Mouse (Mus musculus): ENCODE measurements at regions not wholly inside any gene's neighbourhood (a gene's known extent, or its start where the extent isn't known, plus 50 kb on each side); places are given as distances from the start of the nearest gene placed in this dataset.

DNA sequence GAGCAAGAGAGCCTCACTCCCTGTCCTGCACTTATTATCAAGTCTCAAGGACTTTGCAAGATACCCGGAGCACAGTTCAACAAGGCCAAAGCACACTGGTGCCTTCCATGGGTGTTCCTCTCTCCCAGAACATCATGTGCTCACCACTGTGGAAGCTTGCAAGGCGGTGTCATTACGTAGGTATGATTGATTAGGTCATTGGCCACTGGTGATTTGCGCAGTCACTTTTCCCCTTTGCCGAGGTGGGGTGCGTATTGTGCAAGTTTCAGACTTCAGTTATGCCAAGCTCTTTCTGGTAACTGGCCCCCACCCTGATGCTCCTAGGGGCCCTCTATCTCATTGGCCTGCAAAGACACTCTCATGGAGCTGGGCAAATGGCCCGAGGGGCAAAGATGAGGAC is 98.3 kb upstream of the Errfi1 start:
- Histone ChIP-seq H3K36me3 (replicated peaks) (no peaks in the 10 kb centered on the region), H3K9me3 (replicated peaks) (no peaks in the 10 kb centered on the region), H3K4me3 (ENCODE audit: low read depth, low read length) (no peak overlapping the region), H3K4me1 (ENCODE audit: insufficient read depth, low read depth, low read length) (no peaks in the 10 kb centered on the region), H3K27me3 (ENCODE audit: insufficient read depth, low read length) (peaks cover 18% of the 10 kb centered on the region)
- DNase-seq (ENCODE audit: low spot score) (no peak), ATAC-seq (ENCODE audit: extremely low read depth, insufficient number of reproducible peaks, low FRiP score, poor library complexity, severe bottlenecking) (no peak)
- TF ChIP-seq GATA1 (IDR thresholded peaks at IDR 0.05; ENCODE audit: borderline replicate concordance, low read length) (no peak), TAL1 (conservative IDR thresholded peaks at IDR 0.05; ENCODE audit: low read depth, low read length) (no peak), GATA2 (IDR thresholded peaks at IDR 0.05; ENCODE audit: borderline replicate concordance, low read depth, low read length) (no peak), POLR2AphosphoS5 (IDR thresholded peaks at IDR 0.05; ENCODE audit: insufficient replicate concordance, low read depth, low read length) (no peak), CTCF (IDR thresholded peaks at IDR 0.05; ENCODE audit: low read depth, low read length) (no peak)

DNA sequence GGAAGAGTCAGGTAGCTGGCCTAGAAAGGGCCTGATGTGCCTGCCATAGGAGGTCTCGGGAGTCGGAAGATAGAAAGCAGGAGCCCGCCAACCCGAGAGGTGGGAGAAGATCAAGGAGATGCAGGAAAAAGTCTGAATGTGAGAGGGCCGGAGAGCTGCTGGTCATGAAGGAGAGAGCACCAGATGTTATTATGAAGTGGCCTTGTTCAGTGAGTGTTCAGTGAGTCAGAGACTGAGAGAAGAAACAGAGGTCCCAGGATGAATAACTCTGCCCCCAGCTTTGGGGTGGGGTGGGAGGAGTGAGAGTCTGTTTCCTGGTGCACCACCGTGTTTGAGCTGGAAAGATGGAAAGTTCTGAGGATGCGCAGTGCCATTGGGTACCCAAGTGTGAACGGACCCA is 100.2 kb upstream of the Slc45a1 start:
- no peak for DNase-seq (ENCODE audit: low spot score)
- H3K4me1 ChIP-seq (ENCODE audit: insufficient read depth, low read depth, low read length): peaks cover 3% of the 10 kb centered on the region; the same call in 1 of the 2 replicates
- H3K9me3 ChIP-seq (replicated peaks): no peaks in the 10 kb centered on the region
- no peaks in the 10 kb centered on the region for H3K36me3 ChIP-seq (replicated peaks)
- H3K4me3 ChIP-seq (ENCODE audit: low read depth, low read length): no peak overlapping the region
- peaks cover 23% of the 10 kb centered on the region for H3K27me3 ChIP-seq (ENCODE audit: insufficient read depth, low read length)
- TF ChIP-seq TAL1 (conservative IDR thresholded peaks at IDR 0.05; ENCODE audit: low read depth, low read length) (no peak), GATA2 (IDR thresholded peaks at IDR 0.05; ENCODE audit: borderline replicate concordance, low read depth, low read length) (no peak), GATA1 (IDR thresholded peaks at IDR 0.05; ENCODE audit: borderline replicate concordance, low read length) (no peak), POLR2AphosphoS5 (IDR thresholded peaks at IDR 0.05; ENCODE audit: insufficient replicate concordance, low read depth, low read length) (no peak), CTCF (IDR thresholded peaks at IDR 0.05; ENCODE audit: low read depth, low read length) (no peak)
- no peak for ATAC-seq (ENCODE audit: extremely low read depth, insufficient number of reproducible peaks, low FRiP score, poor library complexity, severe bottlenecking)

DNA sequence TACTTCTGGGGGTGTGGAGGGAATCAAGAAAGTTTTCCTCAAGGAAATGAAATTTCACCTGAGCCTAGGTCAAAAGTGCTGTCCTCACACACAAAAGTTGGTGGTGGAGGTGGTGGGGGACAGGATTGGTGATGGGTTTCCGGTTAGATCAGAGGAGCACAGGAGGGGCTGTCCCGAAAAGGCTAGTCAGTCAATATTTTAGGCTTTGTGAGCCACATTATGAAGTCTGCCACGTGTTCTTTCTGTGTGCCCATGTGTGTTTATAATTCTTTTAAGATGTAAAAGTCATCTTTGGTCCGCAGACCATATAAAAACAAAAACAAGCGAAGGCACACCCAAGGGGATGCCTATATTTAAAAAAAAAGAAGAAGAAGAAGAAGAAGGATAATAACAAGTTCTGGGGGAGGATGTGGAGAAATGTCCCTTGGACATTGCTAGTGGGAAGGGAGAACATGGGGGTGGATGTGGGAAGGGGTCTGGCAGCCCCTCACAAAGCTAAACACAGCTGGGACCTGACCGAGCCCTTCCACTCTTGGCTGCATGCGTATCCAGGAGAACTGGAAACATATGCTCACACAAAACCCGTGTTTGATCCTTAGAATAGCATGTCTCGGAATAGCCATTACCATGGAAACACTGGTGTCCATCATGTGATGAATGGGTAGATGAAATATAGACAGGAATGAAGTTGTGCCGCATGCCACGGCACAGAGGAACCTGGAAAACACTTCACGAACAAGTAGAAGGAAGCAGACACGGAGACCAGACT is 98.7 kb upstream of the Slc45a1 start:
- Histone ChIP-seq H3K9me3 (replicated peaks) (no peaks in the 10 kb centered on the region), H3K4me1 (ENCODE audit: insufficient read depth, low read depth, low read length) (peaks cover 3% of the 10 kb centered on the region; the same call in 1 of the 2 replicates), H3K4me3 (ENCODE audit: low read depth, low read length) (no peak overlapping the region), H3K36me3 (replicated peaks) (no peaks in the 10 kb centered on the region), H3K27me3 (ENCODE audit: insufficient read depth, low read length) (peaks cover 19% of the 10 kb centered on the region)
- DNase-seq (ENCODE audit: low spot score) (no peak), ATAC-seq (ENCODE audit: extremely low read depth, insufficient number of reproducible peaks, low FRiP score, poor library complexity, severe bottlenecking) (no peak)
- no peak for TF ChIP-seq POLR2AphosphoS5 (IDR thresholded peaks at IDR 0.05; ENCODE audit: insufficient replicate concordance, low read depth, low read length)
- TF ChIP-seq GATA2 (IDR thresholded peaks at IDR 0.05; ENCODE audit: borderline replicate concordance, low read depth, low read length): no peak
- no peak for TF ChIP-seq GATA1 (IDR thresholded peaks at IDR 0.05; ENCODE audit: borderline replicate concordance, low read length)
- TF ChIP-seq CTCF (IDR thresholded peaks at IDR 0.05; ENCODE audit: low read depth, low read length): no peak
- TF ChIP-seq TAL1 (conservative IDR thresholded peaks at IDR 0.05; ENCODE audit: low read depth, low read length): no peak

DNA sequence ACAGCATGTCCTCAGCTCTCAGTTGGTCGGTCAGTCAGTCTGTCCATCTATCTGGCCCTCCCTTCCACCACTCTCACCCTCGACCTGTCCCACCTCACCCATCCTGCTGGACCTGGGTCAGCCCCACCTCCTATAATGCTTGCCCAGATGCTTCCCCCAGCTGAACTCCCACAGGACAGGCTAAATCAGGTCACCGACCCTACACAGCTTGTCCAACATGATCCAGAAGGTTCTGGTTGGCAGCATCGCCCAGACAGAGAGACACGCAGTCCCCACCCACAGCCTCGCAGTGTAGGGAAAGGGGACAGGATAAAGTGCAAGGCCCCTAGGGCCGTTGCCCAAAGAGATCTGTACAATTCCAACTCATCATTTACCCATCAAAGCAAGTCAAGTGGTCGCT is 97.1 kb upstream of the Slc45a1 start:
- TF ChIP-seq GATA2 (IDR thresholded peaks at IDR 0.05; ENCODE audit: borderline replicate concordance, low read depth, low read length): no peak
- TF ChIP-seq TAL1 (conservative IDR thresholded peaks at IDR 0.05; ENCODE audit: low read depth, low read length): no peak
- TF ChIP-seq CTCF (IDR thresholded peaks at IDR 0.05; ENCODE audit: low read depth, low read length): no peak
- TF ChIP-seq GATA1 (IDR thresholded peaks at IDR 0.05; ENCODE audit: borderline replicate concordance, low read length): no peak
- TF ChIP-seq POLR2AphosphoS5 (IDR thresholded peaks at IDR 0.05; ENCODE audit: insufficient replicate concordance, low read depth, low read length): no peak

DNA sequence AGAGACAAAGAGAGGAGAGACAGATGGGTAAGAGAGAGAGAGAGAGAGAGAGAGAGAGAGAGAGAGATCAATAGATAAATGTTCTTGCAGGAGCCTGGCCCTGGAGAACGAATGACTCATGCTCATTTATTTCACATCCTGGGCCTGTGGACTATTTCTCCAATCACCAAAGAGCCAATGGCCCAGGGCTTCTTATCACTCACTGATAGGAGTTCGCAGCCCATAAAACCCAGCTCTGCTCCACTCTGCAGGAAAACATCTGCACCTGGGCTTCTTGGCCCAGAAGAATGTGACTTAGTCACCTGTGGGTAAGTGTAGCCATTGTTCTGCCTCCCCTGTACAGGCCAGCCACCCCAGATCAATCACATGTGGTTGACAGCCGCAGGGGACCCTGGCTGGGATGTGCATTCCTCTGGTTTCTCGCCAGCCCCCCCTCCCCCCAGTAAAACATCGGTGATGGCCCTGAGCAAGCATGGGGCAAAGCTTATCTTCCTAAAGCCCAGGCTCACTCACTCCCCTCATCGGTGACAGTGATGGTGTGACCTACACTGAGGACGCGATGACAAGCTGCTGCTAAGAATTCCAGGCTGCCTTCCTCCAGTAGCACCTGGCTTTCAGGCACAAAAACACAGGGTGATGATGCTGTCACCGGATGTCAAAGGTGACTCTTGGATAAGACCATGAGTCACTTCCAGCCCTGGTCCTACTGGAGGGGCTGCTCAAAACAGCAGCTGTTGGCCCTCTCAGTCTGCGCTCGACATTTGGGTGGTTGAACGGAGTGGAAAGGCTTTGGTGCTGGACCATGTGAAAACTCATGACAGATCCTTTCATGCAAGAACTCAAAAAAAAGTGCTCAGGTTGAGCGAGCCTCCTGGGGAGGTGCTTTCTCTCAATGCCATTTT is 96.4 kb upstream of the Slc45a1 start:
- peaks cover 3% of the 10 kb centered on the region; the same call in 1 of the 2 replicates for H3K4me1 ChIP-seq (ENCODE audit: insufficient read depth, low read depth, low read length)

More for the DNA sequence above, 97.1 kb upstream of the Slc45a1 start:
- no peaks in the 10 kb centered on the region for H3K9me3 ChIP-seq (replicated peaks)
- ATAC-seq (ENCODE audit: extremely low read depth, insufficient number of reproducible peaks, low FRiP score, poor library complexity, severe bottlenecking): no peak
- no peaks in the 10 kb centered on the region for H3K36me3 ChIP-seq (replicated peaks)
- DNase-seq (ENCODE audit: low spot score): no peak
- no peak overlapping the region for H3K4me3 ChIP-seq (ENCODE audit: low read depth, low read length)
- H3K4me1 ChIP-seq (ENCODE audit: insufficient read depth, low read depth, low read length): peaks cover 3% of the 10 kb centered on the region; the same call in 1 of the 2 replicates
- peaks cover 19% of the 10 kb centered on the region for H3K27me3 ChIP-seq (ENCODE audit: insufficient read depth, low read length)

More for the DNA sequence above, 96.4 kb upstream of the Slc45a1 start:
- no peak for TF ChIP-seq CTCF (IDR thresholded peaks at IDR 0.05; ENCODE audit: low read depth, low read length)
- TF ChIP-seq TAL1 (conservative IDR thresholded peaks at IDR 0.05; ENCODE audit: low read depth, low read length): no peak
- TF ChIP-seq POLR2AphosphoS5 (IDR thresholded peaks at IDR 0.05; ENCODE audit: insufficient replicate concordance, low read depth, low read length): no peak
- no peak for TF ChIP-seq GATA2 (IDR thresholded peaks at IDR 0.05; ENCODE audit: borderline replicate concordance, low read depth, low read length)
- TF ChIP-seq GATA1 (IDR thresholded peaks at IDR 0.05; ENCODE audit: borderline replicate concordance, low read length): no peak
- ATAC-seq (ENCODE audit: extremely low read depth, insufficient number of reproducible peaks, low FRiP score, poor library complexity, severe bottlenecking) (no peak), DNase-seq (ENCODE audit: low spot score) (no peak)
- Histone ChIP-seq H3K36me3 (replicated peaks) (no peaks in the 10 kb centered on the region), H3K4me3 (ENCODE audit: low read depth, low read length) (no peak overlapping the region), H3K27me3 (ENCODE audit: insufficient read depth, low read length) (peaks cover 19% of the 10 kb centered on the region), H3K9me3 (replicated peaks) (no peaks in the 10 kb centered on the region)
